Mouse (Mus musculus) layer of hippocampus, adult 9-11 months (tissue): Measurements from ENCODE around the gene Dock10.

Experiments
- DNase-seq: peaks from one replicate; pipeline ENCODE4 v3.0.0; 2022

Dock10 gene

GRCm38 (mm10) chr1:80604332-80604731, 154.0 kb downstream of the Dock10 start:
- DNase-seq, result no peak

DNA sequence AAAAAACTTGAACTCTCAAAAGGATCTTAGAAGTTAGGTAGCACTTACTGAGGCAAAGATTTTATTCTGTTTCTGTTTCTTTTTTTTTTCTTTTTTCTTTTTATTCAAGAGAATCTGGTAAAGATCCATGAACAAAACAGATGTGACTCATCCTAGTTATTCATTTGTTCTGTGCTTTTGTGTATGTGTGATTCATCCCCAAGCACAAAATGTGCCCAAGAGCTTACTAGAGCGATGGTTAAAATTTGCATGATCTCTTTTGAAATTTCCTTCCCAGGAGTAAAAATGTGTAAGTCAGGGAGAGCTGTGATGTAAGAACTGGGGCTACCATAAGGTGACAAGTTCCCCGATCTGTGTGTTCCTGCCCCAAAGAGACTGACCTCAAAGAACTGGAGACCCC, 155.2 kb downstream of the Dock10 start:
- DNase-seq, result peak; percentile 40

DNA sequence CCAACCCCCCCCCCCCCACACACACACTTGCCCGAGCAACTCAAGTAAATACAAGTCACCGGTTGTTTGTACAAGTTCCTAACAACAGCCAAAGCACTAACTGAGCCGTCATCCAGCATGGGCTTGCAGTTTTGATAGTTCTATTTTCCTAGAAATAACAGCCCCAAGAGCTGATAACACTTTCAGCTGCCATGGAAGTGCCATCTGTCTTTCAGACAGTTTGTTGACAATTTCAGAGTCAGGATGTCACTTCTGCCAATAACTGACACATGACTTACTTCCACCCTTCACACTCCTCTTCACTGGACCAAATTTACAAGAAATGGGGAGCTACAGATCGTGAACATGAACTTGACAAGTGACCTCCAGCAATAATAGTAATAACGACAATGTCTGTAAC, 175.0 kb downstream of the Dock10 start:
- peak; percentile 57 for DNase-seq

DNA sequence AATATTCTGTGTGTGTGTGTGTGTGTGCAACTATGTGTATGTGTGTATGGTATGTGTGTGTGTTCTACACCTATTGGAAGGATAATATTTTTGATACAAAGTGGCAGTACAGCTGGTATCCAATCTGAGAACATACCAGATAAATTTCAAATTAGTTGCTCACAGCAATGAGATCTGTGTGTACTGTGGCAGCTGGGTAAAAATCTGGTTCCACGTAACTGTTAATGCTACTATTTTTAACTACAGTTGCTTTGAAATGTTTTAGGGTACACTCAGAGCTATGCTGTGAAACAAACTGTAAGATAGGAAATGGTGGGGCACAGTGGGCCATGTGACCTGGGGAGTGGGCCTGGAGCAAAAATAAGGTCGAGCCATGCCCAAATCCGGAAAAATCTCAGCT, 176.1 kb downstream of the Dock10 start:
- DNase-seq, result peak; percentile 77

DNA sequence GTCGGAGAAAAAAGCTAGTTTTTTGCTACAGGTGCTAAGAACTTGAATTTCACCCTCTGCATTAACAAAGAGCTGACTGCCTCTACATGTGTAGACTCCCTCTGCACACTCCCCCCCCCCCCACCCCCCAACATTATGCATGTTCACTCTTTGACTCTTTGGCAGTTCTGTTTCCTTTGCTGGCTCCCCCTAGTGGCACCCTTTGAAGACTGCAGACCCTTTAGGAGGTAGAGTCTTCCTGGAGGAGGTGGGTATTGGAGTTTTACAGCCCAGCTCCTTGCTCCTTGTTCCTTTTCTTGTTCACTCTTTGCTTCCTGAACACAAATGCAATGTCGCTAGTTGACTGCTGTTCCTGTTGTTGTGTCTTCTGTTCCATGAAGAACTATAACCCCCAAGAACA, 181.4 kb downstream of the Dock10 start:
- no peak for DNase-seq

GRCm38 (mm10) chr1:80556446-80556845, 201.9 kb downstream of the Dock10 start:
- no peak for DNase-seq

DNA sequence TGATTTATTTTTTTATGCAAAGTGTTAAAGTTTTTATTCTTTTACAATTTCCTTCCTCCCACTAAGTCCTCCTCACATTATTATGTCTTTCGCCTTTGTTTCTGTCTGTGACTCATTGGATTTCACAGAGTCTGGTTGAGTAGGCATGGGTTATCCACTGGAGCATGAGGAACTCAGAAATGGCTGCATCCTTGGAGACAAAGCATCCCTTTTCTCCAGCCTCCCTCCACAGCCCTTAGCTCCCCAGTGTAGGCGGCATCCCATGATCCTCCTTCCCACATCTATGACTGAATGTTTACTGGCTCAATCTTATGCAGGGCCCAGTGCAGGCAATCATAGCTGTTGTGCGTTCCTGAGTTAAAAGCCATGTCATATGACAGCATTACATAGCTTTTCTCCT, 216.8 kb downstream of the Dock10 start:
- no peak for DNase-seq

- DNase-seq, result no peak
Observed at GRCm38 (mm10) chr1:80522197-80522596, 236.1 kb downstream of the Dock10 start.

- no peak for DNase-seq
Observed at GRCm38 (mm10) chr1:80520456-80520855, 237.9 kb downstream of the Dock10 start.

- DNase-seq, result no peak
Observed at GRCm38 (mm10) chr1:80519893-80520292, 238.4 kb downstream of the Dock10 start.

GRCm38 (mm10) chr1:80515836-80516235, 242.5 kb downstream of the Dock10 start:
- DNase-seq, result no peak

GRCm38 (mm10) chr1:80512210-80512948, 245.9 kb downstream of the Dock10 start:
- no peak for DNase-seq

DNA sequence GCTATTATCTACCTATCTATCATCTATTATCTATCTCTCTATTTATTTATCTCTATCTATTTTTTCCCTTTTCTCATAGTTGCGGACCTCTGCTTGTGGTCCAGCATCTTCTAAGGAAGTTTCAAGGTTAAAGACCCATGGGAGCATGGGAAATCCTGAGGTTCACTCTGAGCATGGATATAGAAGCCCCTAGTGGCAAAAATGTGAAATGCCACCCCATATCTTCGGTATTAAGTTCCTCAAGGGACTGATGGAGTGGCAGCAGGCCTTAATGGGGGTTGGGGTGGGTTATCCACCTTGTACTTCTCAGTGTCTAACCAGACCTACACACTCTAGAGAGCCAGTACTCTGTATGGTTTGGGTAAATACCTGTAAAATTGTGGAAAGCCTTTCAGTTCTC, 253.6 kb downstream of the Dock10 start:
- no peak for DNase-seq

- DNase-seq, result no peak
Observed at GRCm38 (mm10) chr1:80504081-80504480, 254.2 kb downstream of the Dock10 start.

- DNase-seq, result no peak
Observed at GRCm38 (mm10) chr1:80502456-80503165, 255.7 kb downstream of the Dock10 start.

GRCm38 (mm10) chr1:80499264-80499663, 259.1 kb downstream of the Dock10 start:
- no peak for DNase-seq

- DNase-seq, result no peak
Observed at GRCm38 (mm10) chr1:80496360-80496759, 262.0 kb downstream of the Dock10 start.

GRCm38 (mm10) chr1:80483419-80483818, 274.9 kb downstream of the Dock10 start:
- DNase-seq, result no peak

- DNase-seq, result no peak
Observed at GRCm38 (mm10) chr1:80474942-80475341, 283.4 kb downstream of the Dock10 start.

GRCm38 (mm10) chr1:80472395-80472794, 285.9 kb downstream of the Dock10 start:
- DNase-seq, result no peak

DNA sequence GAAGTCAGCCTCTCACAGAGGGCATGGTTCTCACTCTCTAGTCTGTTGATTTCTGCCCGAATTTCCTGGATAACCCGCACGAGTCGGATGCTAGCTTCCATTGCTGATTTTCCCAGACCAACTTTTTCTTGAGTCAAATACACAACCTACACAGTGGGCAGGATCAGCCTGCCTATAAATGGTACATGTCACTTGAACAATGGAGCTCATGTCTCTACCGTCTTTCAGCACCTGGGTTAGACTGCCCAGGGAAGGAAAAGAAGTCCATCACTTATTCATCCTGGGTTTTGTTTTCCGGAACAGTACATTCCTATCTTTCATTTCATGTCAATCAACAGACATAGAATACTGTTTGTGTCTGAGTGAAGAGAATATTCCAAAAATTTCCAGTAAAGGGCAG, 297.0 kb downstream of the Dock10 start, which contains the start of gene Gm45261:
Gene Gm45261, minus strand, starts transcription at position 101 of the 400 bp plus-strand sequence.
- DNase-seq, result no peak

DNA sequence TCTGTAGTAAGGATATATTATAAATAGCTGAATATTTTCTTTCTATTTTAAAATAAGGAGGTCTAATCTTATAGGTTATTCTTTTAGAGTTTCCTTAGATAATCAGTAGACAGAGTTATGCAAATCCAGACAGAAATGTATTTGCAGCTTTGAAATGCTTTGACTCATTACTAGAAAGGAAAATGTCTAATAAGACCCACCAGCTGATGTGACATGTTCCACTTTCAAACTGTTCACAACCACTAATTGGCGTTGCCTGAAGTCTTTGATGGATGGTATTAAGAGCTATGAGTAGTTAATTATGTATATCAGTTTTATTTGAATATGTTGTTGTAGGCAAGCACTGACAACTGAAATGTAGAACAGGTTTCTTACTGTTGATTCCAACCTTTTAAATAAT, 298.4 kb downstream of the Dock10 start:
- DNase-seq, result no peak

DNA sequence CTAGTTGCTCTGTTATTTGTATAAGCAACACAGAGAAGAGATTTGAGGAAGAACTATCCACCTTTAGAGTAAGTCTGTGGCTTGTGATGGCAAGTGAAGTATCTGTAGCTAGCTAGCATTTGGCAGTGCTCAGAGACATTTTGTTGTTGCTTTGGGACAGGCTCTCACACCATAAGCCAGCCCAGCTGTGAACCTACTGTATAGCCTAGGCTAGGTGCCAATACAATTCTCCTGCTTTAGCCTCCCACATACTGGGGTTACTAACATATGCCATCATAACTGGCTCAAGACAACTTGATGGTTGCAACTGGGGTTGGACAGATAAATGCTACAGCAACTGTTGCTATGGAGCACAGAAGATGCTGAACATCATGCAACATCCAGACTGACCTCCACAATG, 298.9 kb downstream of the Dock10 start:
- DNase-seq, result no peak

DNA sequence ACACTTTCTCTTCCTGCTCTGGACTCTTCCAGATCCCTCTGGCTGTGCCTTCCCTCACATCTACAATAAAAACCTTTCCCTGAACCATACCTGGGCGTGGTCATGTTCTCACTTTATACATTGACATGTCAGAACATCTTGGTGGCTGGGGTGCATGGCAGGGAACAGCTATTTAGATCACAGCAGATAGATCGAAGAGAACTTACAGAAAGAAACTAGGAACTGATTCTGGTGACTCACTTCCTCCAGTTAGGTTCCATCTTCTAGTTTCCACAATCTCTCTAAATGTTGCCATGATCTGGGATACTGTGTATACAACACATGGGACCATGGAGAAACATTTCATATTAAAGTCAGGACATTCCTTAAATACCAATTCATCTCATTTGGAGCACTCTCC, 304.4 kb downstream of the Dock10 start:
- DNase-seq, result no peak
